Mouse (Mus musculus): ENCODE data around the gene Ncoa1. TPM values are rescaled to one million over a fixed set of nuclear protein-coding genes. Genes with fewer than 3 reads are reported as not detected.

Gene Ncoa1
- polyA plus RNA-seq, 1 experiment from 2014 or later: 9.2 TPM

- WGBS: 56% methylated on average over 5 of the region's 5 CpGs
- Histone ChIP-seq H3K4me1 (replicated peaks; ENCODE audit: control insufficient read depth, insufficient read depth, low read length) (0 out of 2 replicates have a peak, but pooled peaks cover 2% of the 10 kb centered on the region), H3K4me2 (ENCODE audit: low read depth, low read length, severe bottlenecking) (no peak overlapping the region), H3K27me3 (ENCODE audit: control insufficient read depth, insufficient read depth, low read length) (no peaks in the 10 kb centered on the region), H3K27ac (ENCODE audit: low read depth, low read length) (no peak overlapping the region), H3K36me3 (ENCODE audit: control insufficient read depth, insufficient read depth, low read length) (no peaks in the 10 kb centered on the region), H3K4me3 (ENCODE audit: low read depth, low read length) (no peak overlapping the region), H3K9ac (ENCODE audit: low read length) (no peak overlapping the region), H3K9me3 (ENCODE audit: control insufficient read depth, low read length) (no peaks in the 10 kb centered on the region)
- no peak for DNase-seq (ENCODE audit: low spot score)
- no peak for ATAC-seq (replicated peaks; ENCODE audit: low FRiP score)
Measured at GRCm38 (mm10) chr12:4481687-4482086, 4.7 kb upstream of the Ncoa1 start.

- no peak overlapping the region for H3K4me3 ChIP-seq (ENCODE audit: low read depth, low read length)
- no peaks in the 10 kb centered on the region for H3K36me3 ChIP-seq (ENCODE audit: control insufficient read depth, insufficient read depth, low read length)
- 88% methylated on average over 4 of the region's 4 CpGs for WGBS
- peaks cover 5% of the 10 kb centered on the region; the same call in 1 of the 2 replicates for H3K4me1 ChIP-seq (replicated peaks; ENCODE audit: control insufficient read depth, insufficient read depth, low read length)
- no peak overlapping the region for H3K4me2 ChIP-seq (ENCODE audit: low read depth, low read length, severe bottlenecking)
- no peak for ATAC-seq (replicated peaks; ENCODE audit: low FRiP score)
- H3K9ac ChIP-seq (ENCODE audit: low read length): no peak overlapping the region
- no peak overlapping the region for H3K27ac ChIP-seq (ENCODE audit: low read depth, low read length)
- DNase-seq (ENCODE audit: low spot score): no peak
- H3K9me3 ChIP-seq (ENCODE audit: control insufficient read depth, low read length): no peaks in the 10 kb centered on the region
- H3K27me3 ChIP-seq (ENCODE audit: control insufficient read depth, insufficient read depth, low read length): no peaks in the 10 kb centered on the region
Measured at GRCm38 (mm10) chr12:4480250-4480649, 3.3 kb upstream of the Ncoa1 start.

GRCm38 (mm10) chr12:4479171-4479881, 2.3 kb upstream of the Ncoa1 start:
- 75% methylated on average over 3 of the region's 3 CpGs for WGBS
- ATAC-seq (replicated peaks; ENCODE audit: low FRiP score) (no peak), DNase-seq (ENCODE audit: low spot score) (no peak)
- Histone ChIP-seq H3K4me3 (ENCODE audit: low read depth, low read length) (no peak overlapping the region), H3K9ac (ENCODE audit: low read length) (no peak overlapping the region), H3K27ac (ENCODE audit: low read depth, low read length) (no peak overlapping the region), H3K4me2 (ENCODE audit: low read depth, low read length, severe bottlenecking) (no peak overlapping the region), H3K27me3 (ENCODE audit: control insufficient read depth, insufficient read depth, low read length) (no peaks in the 10 kb centered on the region), H3K36me3 (ENCODE audit: control insufficient read depth, insufficient read depth, low read length) (no peaks in the 10 kb centered on the region), H3K9me3 (ENCODE audit: control insufficient read depth, low read length) (no peaks in the 10 kb centered on the region), H3K4me1 (replicated peaks; ENCODE audit: control insufficient read depth, insufficient read depth, low read length) (peaks cover 5% of the 10 kb centered on the region; the same call in 1 of the 2 replicates)

GRCm38 (mm10) chr12:4477941-4478795, 1.2 kb upstream of the Ncoa1 start:
- no peaks in the 10 kb centered on the region for H3K27me3 ChIP-seq (ENCODE audit: control insufficient read depth, insufficient read depth, low read length)
- WGBS: 72% methylated on average over 6 of the region's 6 CpGs
- peaks cover 5% of the 10 kb centered on the region; the same call in 1 of the 2 replicates for H3K4me1 ChIP-seq (replicated peaks; ENCODE audit: control insufficient read depth, insufficient read depth, low read length)
- ATAC-seq (replicated peaks; ENCODE audit: low FRiP score) (no peak), DNase-seq (ENCODE audit: low spot score) (no peak)
- no peaks in the 10 kb centered on the region for H3K9me3 ChIP-seq (ENCODE audit: control insufficient read depth, low read length)
- H3K27ac ChIP-seq (ENCODE audit: low read depth, low read length): no peak overlapping the region
- no peak overlapping the region for H3K9ac ChIP-seq (ENCODE audit: low read length)
- no peaks in the 10 kb centered on the region for H3K36me3 ChIP-seq (ENCODE audit: control insufficient read depth, insufficient read depth, low read length)
- no peak overlapping the region for H3K4me2 ChIP-seq (ENCODE audit: low read depth, low read length, severe bottlenecking)
- no peak overlapping the region for H3K4me3 ChIP-seq (ENCODE audit: low read depth, low read length)

- Histone ChIP-seq H3K9me3 (ENCODE audit: control insufficient read depth, low read length) (no peaks in the 10 kb centered on the region), H3K4me1 (replicated peaks; ENCODE audit: control insufficient read depth, insufficient read depth, low read length) (peaks cover 3% of the 10 kb centered on the region; the same call in 1 of the 2 replicates), H3K4me3 (ENCODE audit: low read depth, low read length) (peak overlapping the region; percentile 93), H3K9ac (ENCODE audit: low read length) (peak overlapping the region; percentile 92), H3K27me3 (ENCODE audit: control insufficient read depth, insufficient read depth, low read length) (no peaks in the 10 kb centered on the region), H3K4me2 (ENCODE audit: low read depth, low read length, severe bottlenecking) (peak overlapping the region; percentile 88), H3K36me3 (ENCODE audit: control insufficient read depth, insufficient read depth, low read length) (no peaks in the 10 kb centered on the region), H3K27ac (ENCODE audit: low read depth, low read length) (peak overlapping the region; percentile 88)
- peak; percentile 81 for DNase-seq (ENCODE audit: low spot score)
- under 1% methylated on average over 64 of the region's 73 CpGs for WGBS
- ATAC-seq (replicated peaks; ENCODE audit: low FRiP score): peak; percentile 88
Measured at GRCm38 (mm10) chr12:4476291-4476831, 621 bp downstream of the Ncoa1 start.

GRCm38 (mm10) chr12:4475251-4475993, 1.6 kb downstream of the Ncoa1 start:
- Histone ChIP-seq H3K4me1 (replicated peaks; ENCODE audit: control insufficient read depth, insufficient read depth, low read length) (peaks cover 3% of the 10 kb centered on the region; the same call in 1 of the 2 replicates), H3K9ac (ENCODE audit: low read length) (peak overlapping the region; percentile 92), H3K9me3 (ENCODE audit: control insufficient read depth, low read length) (no peaks in the 10 kb centered on the region), H3K4me2 (ENCODE audit: low read depth, low read length, severe bottlenecking) (peak overlapping the region; percentile 88), H3K27me3 (ENCODE audit: control insufficient read depth, insufficient read depth, low read length) (no peaks in the 10 kb centered on the region), H3K27ac (ENCODE audit: low read depth, low read length) (no peak overlapping the region), H3K4me3 (ENCODE audit: low read depth, low read length) (peak overlapping the region; percentile 93), H3K36me3 (ENCODE audit: control insufficient read depth, insufficient read depth, low read length) (no peaks in the 10 kb centered on the region)
- DNase-seq (ENCODE audit: low spot score): no peak
- 8% methylated on average over 18 of the region's 18 CpGs for WGBS
- no peak for ATAC-seq (replicated peaks; ENCODE audit: low FRiP score)

GRCm38 (mm10) chr12:4469115-4469514, 7.9 kb downstream of the Ncoa1 start:
- no peaks in the 10 kb centered on the region for H3K9me3 ChIP-seq (ENCODE audit: control insufficient read depth, low read length)
- H3K9ac ChIP-seq (ENCODE audit: low read length): no peak overlapping the region
- no peaks in the 10 kb centered on the region for H3K36me3 ChIP-seq (ENCODE audit: control insufficient read depth, insufficient read depth, low read length)
- H3K4me3 ChIP-seq (ENCODE audit: low read depth, low read length): no peak overlapping the region
- H3K4me1 ChIP-seq (replicated peaks; ENCODE audit: control insufficient read depth, insufficient read depth, low read length): no peaks in the 10 kb centered on the region
- DNase-seq (ENCODE audit: low spot score) (no peak), ATAC-seq (replicated peaks; ENCODE audit: low FRiP score) (no peak)
- no peak overlapping the region for H3K4me2 ChIP-seq (ENCODE audit: low read depth, low read length, severe bottlenecking)
- no peaks in the 10 kb centered on the region for H3K27me3 ChIP-seq (ENCODE audit: control insufficient read depth, insufficient read depth, low read length)
- H3K27ac ChIP-seq (ENCODE audit: low read depth, low read length): no peak overlapping the region
- WGBS: 73% methylated on average over 2 of the region's 2 CpGs

GRCm38 (mm10) chr12:4463701-4464100, 13.3 kb downstream of the Ncoa1 start:
- Histone ChIP-seq H3K4me3 (ENCODE audit: low read depth, low read length) (no peak overlapping the region), H3K9me3 (ENCODE audit: control insufficient read depth, low read length) (no peaks in the 10 kb centered on the region), H3K4me1 (replicated peaks; ENCODE audit: control insufficient read depth, insufficient read depth, low read length) (no peaks in the 10 kb centered on the region), H3K4me2 (ENCODE audit: low read depth, low read length, severe bottlenecking) (no peak overlapping the region), H3K36me3 (ENCODE audit: control insufficient read depth, insufficient read depth, low read length) (no peaks in the 10 kb centered on the region), H3K27me3 (ENCODE audit: control insufficient read depth, insufficient read depth, low read length) (no peaks in the 10 kb centered on the region), H3K9ac (ENCODE audit: low read length) (no peak overlapping the region), H3K27ac (ENCODE audit: low read depth, low read length) (no peak overlapping the region)
- 96% methylated on average over 2 of the region's 2 CpGs for WGBS
- ATAC-seq (replicated peaks; ENCODE audit: low FRiP score) (no peak), DNase-seq (ENCODE audit: low spot score) (no peak)
